Mouse (Mus musculus) midbrain, postnatal 0 days (tissue): ENCODE data around the gene Borcs6. TPM values are rescaled to one million over a fixed set of nuclear protein-coding genes. Genes with fewer than 3 reads are reported as not detected.

Experiments used
- ATAC-seq: fragments of 200-750 bp; cut with Nextera tagmentation; 2 replicates; pipeline ENCODE4 v1.8.0; 2017; ENCODE audit warnings: moderate number of reproducible peaks, mild to moderate bottlenecking, moderate TSS enrichment, moderate library complexity; ENCODE audit not compliant: low FRiP score
- DNase-seq: peaks from one replicate; pipeline ENCODE4 v3.0.0-alpha.2; 2015; ENCODE audit warnings: low spot score
- H3K27ac ChIP-seq: fragments of 300-500 bp; sonication (generic); 2 replicates; pipeline ENCODE4 v1.5.1; 2014; ENCODE audit warnings: low read depth, mild to moderate bottlenecking, low read length, mixed read lengths
- H3K27me3 ChIP-seq: fragments of 300-500 bp; sonication (generic); 2 replicates; pipeline ENCODE4 v1.6.1; 2014; ENCODE audit warnings: low read length, control low read depth, mixed read lengths; ENCODE audit not compliant: insufficient read depth
- H3K36me3 ChIP-seq: fragments of 300-500 bp; sonication (generic); 2 replicates; pipeline ENCODE4 v1.6.1; 2014; ENCODE audit warnings: low read length, control low read depth, mixed read lengths; ENCODE audit not compliant: insufficient read depth
- H3K4me1 ChIP-seq: fragments of 300-500 bp; sonication (generic); 2 replicates; pipeline ENCODE4 v1.6.1; 2014; ENCODE audit warnings: mild to moderate bottlenecking, control low read depth, antibody characterized with exemption, low read length, mixed read lengths; ENCODE audit not compliant: insufficient read depth
- H3K4me2 ChIP-seq: fragments of 300-500 bp; sonication (generic); 2 replicates; pipeline ENCODE4 v1.6.1; 2014; ENCODE audit warnings: low read depth, mild to moderate bottlenecking, low read length, mixed read lengths; ENCODE audit not compliant: poor library complexity, severe bottlenecking
- H3K4me3 ChIP-seq: fragments of 300-500 bp; sonication (generic); 2 replicates; pipeline ENCODE4 v1.5.1; 2014; ENCODE audit warnings: low read depth, mild to moderate bottlenecking, low read length, moderate library complexity
- H3K9ac ChIP-seq: fragments of 300-500 bp; sonication (generic); replicated peaks from 2 replicates; pipeline ENCODE4 v1.6.1; 2014; ENCODE audit warnings: mild to moderate bottlenecking, low read length, moderate library complexity, mixed read lengths; ENCODE audit not compliant: poor library complexity, severe bottlenecking
- H3K9me3 ChIP-seq: fragments of 300-500 bp; sonication (generic); 2 replicates; pipeline ENCODE4 v1.6.1; 2016; ENCODE audit warnings: low read length, control low read depth
- CTCF ChIP-seq: IDR thresholded peaks from 2 replicates; pipeline ENCODE4 v1.5.1; 2016; ENCODE audit warnings: antibody characterized with exemption, mild to moderate bottlenecking
- WGBS: fragments of 180-500 bp; shearing (Covaris S2); extraction: QIAGEN DNeasy Blood & Tissue Kit; methylation state at CpG from one replicate; pipeline ENCODE4 v1.1.7; 2014; 5-methylcytosine and 5-hydroxymethylcytosine counted together
- polyA plus RNA-seq: library from polyadenylated mRNA; unstranded; fragments of >200 nt; fragmentation: Nextera tagmentation; extraction: Ambion mirVana; gene quantifications from 2 replicates; pipeline ENCODE4 v1.2.1, GENCODE M21; 2015
- total RNA-seq: library from RNA; depleted of rRNA; stranded (reverse); fragments of >200 nt; gene quantifications from 2 replicates; pipeline ENCODE4 v1.2.3, GENCODE M21; 2014

Borcs6 gene
- total and polyA plus RNA-seq, 2 experiments from 2014 or later = 21.3 to 33.3 TPM

DNA sequence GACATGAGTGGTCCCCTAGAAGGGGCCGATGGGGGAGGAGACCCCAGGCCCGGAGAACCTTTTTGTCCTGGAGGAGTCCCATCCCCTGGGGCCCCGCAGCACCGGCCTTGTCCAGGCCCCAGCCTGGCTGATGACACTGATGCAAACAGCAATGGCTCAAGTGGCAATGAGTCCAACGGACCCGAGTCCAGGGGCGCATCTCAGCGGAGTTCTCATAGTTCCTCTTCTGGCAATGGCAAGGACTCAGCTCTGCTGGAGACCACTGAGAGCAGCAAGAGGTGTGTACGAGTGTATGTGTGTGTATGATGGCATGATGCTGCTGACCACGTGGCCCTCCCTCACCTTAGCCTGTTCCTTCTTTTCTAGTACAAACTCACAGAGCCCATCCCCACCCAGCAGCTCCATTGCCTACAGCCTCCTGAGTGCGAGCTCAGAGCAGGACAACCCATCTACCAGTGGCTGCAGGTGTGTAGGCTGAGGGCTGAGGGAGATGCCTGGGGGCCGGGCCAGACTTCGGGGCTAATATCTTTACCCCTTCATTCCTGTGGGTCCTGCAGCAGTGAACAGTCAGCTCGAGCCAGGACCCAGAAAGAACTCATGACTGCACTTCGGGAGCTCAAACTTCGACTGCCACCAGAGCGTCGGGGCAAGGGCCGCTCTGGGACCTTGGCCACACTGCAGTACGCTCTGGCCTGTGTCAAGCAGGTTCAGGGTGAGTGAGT lies 41.3 kb downstream of the Borcs6 start:
- peaks cover 46% of the 10 kb centered on the region for H3K36me3 ChIP-seq
- peak overlapping the region; percentile 59 for H3K4me3 ChIP-seq
- H3K4me1 ChIP-seq = peaks cover 23% of the 10 kb centered on the region
- H3K4me2 ChIP-seq = peak overlapping the region; percentile 94
- DNase-seq (no peak), ATAC-seq (no peak)
- no peaks in the 10 kb centered on the region for H3K27me3 ChIP-seq
- TF ChIP-seq CTCF = no peak
- H3K9ac ChIP-seq = peak overlapping the region; percentile 72
- WGBS = 92% methylated on average over 20 of the region's 20 CpGs
- H3K27ac ChIP-seq = peak overlapping the region; percentile 52
- no peaks in the 10 kb centered on the region for H3K9me3 ChIP-seq

DNA sequence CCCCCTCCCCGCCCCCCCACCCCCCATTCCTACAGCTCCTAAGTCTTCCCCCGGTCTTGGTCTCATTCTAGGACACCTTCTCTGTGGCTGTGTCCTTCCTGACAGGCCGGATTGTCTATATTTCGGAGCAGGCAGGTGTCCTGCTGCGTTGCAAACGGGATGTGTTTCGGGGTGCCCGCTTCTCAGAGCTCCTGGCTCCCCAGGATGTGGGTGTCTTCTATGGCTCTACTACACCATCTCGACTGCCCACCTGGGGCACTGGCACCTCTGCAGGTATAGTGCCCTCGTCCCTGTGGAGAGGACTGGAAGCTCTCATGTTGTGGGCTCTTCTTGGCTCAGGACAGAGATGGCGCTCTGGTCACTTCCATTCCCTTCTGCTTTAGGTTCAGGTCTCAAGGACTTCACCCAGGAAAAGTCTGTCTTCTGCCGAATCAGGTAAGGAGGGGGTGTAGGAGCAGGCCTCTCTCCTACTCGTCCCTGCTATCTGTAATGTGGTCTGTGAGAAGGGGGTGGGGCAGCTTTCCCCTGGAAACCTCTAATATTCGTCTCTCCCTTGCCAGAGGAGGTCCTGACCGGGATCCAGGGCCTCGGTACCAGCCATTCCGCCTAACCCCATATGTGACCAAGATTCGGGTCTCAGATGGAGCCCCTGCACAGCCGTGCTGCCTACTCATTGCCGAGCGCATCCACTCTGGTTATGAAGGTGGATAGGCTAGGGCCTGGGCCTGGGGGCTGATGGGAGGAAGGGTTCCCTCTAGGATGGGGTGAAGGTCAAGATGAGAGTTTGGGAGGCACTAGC lies 42.3 kb downstream of the Borcs6 start:
- H3K4me3 ChIP-seq = no peak overlapping the region
- peaks cover 55% of the 10 kb centered on the region for H3K36me3 ChIP-seq
- H3K27me3 ChIP-seq = no peaks in the 10 kb centered on the region
- 90% methylated on average over 21 of the region's 21 CpGs for WGBS
- H3K9ac ChIP-seq = no peak overlapping the region
- no peak overlapping the region for H3K27ac ChIP-seq
- no peaks in the 10 kb centered on the region for H3K9me3 ChIP-seq
- peaks cover 23% of the 10 kb centered on the region for H3K4me1 ChIP-seq
- no peak for TF ChIP-seq CTCF
- H3K4me2 ChIP-seq = no peak overlapping the region
- DNase-seq (no peak), ATAC-seq (no peak)

DNA sequence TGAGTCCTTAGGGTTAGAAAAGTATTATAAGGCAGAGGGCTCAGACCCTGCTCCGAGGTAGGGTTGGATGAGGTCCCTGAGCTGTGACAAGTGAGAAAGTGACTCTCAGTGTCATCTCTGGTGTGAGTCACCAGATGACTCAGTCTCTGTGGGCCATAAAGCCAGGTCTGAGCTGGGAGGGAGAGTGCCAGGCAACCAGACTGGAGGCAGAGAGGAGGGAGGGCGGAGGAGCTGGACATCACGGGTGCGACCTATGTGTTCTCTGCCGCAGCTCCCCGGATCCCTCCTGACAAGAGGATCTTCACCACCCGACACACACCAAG lies 42.8 kb downstream of the Borcs6 start:
- ATAC-seq = no peak
- no peak overlapping the region for H3K4me2 ChIP-seq
- no peak overlapping the region for H3K4me3 ChIP-seq
- peaks cover 20% of the 10 kb centered on the region for H3K4me1 ChIP-seq
- DNase-seq = no peak
- TF ChIP-seq CTCF = no peak
- H3K9ac ChIP-seq = no peak overlapping the region
- no peaks in the 10 kb centered on the region for H3K9me3 ChIP-seq
- 94% methylated on average over 7 of the region's 7 CpGs for WGBS
- no peak overlapping the region for H3K27ac ChIP-seq
- H3K36me3 ChIP-seq = peaks cover 60% of the 10 kb centered on the region
- no peaks in the 10 kb centered on the region for H3K27me3 ChIP-seq

DNA sequence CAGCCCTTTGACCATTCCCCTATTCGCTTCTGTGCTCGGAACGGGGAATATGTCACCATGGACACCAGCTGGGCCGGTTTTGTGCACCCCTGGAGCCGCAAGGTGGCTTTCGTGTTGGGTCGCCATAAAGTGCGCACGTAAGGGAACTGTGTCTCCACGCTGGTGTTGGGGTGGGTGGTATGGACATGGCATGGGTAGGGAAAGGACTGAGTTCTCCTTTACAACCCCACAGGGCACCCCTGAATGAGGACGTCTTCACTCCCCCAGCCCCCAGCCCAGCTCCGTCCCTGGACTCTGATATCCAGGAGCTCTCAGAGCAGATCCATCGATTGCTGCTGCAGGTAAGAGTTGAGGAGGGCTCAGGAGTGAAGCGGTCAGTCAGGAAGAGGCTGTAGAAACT lies 43.6 kb downstream of the Borcs6 start:
- no peak overlapping the region for H3K9ac ChIP-seq
- H3K36me3 ChIP-seq = peaks cover 68% of the 10 kb centered on the region
- no peaks in the 10 kb centered on the region for H3K27me3 ChIP-seq
- H3K27ac ChIP-seq = no peak overlapping the region
- peaks cover 13% of the 10 kb centered on the region for H3K4me1 ChIP-seq
- H3K4me2 ChIP-seq = no peak overlapping the region
- no peaks in the 10 kb centered on the region for H3K9me3 ChIP-seq
- DNase-seq (no peak), ATAC-seq (no peak)
- WGBS = 96% methylated on average over 14 of the region's 14 CpGs
- TF ChIP-seq CTCF = no peak
- no peak overlapping the region for H3K4me3 ChIP-seq

DNA sequence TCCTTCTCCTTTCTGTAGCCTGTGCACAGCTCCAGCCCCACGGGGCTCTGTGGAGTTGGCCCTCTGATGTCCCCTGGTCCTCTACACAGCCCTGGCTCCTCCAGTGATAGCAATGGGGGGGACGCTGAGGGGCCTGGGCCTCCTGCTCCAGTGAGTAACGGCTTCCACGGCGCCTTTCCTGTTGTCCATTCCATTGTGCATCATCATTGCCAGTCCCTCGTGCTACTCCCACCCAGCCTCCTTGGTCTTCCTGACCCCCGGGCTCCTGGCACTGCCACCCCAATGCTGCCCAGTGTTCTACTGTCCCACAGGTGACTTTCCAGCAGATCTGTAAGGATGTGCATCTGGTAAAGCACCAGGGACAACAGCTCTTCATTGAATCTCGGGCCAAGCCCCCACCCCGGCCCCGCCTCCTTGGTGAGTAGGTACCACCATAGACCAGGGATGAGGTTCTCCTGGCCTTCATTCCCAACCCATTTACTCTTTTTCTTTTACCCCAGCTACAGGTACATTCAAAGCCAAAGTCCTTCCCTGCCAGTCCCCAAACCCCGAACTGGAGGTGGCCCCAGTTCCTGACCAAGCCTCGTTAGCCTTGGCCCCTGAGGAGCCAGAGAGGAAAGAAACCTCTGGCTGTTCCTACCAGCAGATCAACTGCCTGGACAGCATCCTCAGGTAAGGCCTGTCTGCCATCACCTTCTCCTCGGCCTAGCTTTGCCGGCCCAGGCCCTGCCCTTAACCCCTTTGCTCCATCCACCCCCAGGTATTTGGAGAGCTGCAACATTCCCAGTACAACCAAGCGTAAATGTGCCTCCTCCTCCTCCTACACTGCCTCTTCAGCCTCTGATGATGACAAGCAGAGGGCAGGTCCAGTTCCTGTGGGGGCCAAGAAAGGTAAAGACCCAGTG lies 44.3 kb downstream of the Borcs6 start:
- H3K36me3 ChIP-seq = peaks cover 74% of the 10 kb centered on the region
- no peaks in the 10 kb centered on the region for H3K27me3 ChIP-seq
- 94% methylated on average over 15 of the region's 15 CpGs for WGBS
- TF ChIP-seq CTCF = no peak
- no peaks in the 10 kb centered on the region for H3K9me3 ChIP-seq
- no peak overlapping the region for H3K27ac ChIP-seq
- no peak overlapping the region for H3K4me2 ChIP-seq
- H3K9ac ChIP-seq = no peak overlapping the region
- no peak for DNase-seq
- peaks cover 7% of the 10 kb centered on the region for H3K4me1 ChIP-seq
- no peak overlapping the region for H3K4me3 ChIP-seq
- no peak for ATAC-seq
